Mouse (Mus musculus): Measurements from ENCODE around the gene Zfp503.

Zfp503 gene

DNA sequence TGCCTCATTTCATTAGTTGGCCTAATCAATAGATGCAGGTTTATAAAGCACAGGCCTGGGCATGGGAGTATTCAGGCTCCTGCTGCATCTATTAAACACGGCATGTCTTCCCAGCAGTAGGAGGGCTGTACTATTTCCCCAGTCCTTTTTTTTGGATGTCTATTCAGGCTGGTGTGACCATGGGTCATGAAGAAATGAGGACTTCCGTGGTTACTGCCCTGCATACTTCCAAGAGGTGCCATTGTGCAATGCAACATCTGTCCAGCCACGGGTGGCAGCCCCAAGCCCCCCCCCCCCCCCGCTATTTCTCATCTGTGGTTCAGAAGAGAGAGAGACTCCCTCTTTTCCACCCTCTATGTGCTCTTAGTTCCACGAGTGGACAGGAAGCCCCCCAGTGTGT is 23.1 kb downstream of the Zfp503 start:
- DNase-seq, result no peak

DNA sequence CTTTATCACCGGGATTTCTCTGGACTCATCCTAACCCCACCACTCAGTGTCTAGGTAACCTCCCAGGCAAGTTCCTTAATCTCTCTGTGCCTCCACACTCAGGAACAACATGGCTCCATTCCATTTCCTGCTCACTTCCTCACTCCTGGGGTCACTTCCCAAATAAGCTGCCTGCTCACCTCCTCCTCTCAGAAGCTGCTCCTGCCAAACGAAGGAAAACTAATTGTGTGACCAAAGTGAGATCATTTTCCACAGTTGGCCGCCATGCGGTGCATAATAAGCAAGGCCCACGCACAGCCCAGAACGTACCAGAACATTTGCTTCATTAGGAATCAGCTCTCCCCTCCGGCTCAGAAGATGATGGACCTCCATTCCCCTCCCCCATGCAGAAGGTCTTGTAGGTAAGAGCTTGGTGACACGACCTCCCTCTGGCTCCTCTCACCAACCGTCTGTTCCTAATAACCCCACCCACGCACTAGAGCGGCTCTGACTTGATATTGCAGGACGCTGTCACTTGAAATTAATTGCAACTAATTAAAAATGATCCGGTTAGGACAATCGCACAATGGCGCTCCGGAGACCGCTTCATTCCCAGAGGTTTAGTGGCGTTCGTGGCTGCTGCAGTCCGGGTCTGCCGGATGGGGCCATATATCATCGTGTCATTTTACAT is 26.9 kb downstream of the Zfp503 start:
- no peak for DNase-seq

DNA sequence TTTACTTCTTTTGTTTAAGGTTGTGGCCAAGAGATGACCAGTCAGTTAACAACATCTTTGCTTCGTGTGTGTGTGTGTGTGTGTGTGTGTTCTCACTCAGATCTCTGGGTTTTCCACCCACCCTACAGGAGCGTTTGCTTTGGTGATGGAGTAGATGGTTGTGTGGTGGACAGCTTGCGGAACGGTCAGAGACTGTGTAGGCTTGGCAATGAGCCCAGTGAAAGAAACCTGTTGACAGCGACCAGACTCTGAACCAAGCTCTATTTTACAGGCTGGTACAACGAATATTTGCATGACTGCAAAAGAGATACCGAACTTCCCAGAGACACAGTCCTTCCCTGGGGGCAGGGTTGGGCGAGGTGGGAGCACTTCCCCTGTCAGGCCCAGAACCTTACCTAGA is 30.2 kb downstream of the Zfp503 start:
- DNase-seq, result peak; percentile 70 to 84

DNA sequence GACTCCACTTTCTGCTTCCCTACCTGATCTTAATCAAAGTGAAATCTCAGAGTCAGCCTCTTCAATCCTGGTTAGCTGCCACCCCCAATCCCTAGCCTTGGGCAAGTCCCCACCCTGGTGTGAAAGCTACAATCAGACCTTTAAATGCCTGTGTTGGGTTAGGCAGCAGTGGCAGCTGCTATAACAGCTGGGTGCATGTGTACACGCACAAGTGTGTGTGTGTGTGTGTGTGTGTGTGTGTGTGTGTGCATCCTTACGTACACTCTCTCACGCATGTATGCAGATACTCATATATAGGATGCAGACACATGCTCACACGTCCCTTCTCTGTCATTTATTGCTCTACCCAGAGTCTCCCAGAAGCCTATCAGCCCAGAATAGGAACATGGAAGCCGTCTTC is 30.8 kb downstream of the Zfp503 start:
- DNase-seq, result no peak

DNA sequence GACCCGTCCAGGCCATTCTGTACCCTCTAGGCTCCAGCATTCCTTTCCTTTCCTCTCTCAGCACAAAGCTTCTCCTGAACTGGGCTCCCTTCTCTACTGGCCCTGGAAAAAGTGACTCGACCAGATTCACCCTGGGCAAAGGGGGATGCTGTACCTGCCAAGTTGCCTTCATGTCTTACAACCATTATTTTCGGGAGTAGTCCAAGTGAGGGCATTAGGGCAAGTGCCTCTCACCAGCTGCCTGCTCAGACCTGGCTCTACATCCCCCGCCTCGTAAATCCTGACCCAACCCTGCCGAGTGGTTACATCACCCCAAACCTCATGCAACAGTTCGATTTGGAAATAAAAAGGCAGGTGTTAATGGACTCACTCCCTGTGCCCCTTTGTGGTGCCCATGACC is 36.9 kb downstream of the Zfp503 start:
- DNase-seq, result no peak

DNA sequence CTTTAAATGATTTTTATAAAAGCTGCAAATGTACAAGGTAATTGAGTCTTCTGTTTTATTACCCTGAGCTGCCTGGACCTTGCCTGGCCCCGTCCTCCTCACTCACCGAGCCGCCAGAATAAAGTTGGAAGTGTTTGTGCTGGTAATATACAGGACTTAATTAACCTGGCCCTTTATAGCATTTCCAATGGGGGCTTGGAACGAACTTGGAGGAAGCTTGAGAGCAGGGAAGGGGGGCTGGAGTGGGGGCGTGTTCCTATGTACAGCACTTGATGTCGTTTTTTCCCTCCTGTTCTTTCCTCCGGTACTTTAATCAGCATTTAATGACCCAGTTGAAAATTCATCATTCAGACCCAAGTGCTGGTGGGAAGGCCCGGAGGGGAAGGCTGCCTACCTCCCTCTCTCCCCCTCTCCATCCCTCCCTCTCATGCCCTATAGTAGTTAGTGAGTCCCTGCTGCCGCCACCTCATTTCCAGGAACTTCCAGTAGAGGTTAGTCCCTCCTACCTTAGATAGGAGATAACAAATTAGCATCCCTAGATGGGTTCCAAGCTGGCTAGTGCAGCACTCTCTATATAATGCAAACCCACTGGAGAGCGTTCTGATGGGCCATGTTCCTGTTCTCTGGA is 37.4 kb downstream of the Zfp503 start:
- DNase-seq, result no peak

DNA sequence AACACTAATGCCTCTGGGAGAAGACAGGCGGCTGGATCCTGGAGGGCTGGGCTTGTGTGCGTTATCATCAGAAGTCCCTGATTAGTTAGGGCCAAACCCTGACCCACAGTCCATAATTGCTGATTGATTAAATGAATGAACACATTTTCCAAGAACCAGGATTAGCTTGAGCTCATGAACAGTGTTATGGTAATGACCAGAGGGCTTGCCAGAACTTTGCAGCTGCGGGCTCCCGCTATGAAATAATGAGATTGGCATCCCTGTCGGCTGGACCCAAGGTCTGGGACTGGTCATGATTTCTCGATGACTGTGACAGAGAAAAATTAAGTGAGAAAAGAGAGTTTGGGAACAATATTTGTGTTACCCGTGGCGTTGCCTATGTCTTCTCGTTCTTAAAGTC is 44.5 kb downstream of the Zfp503 start:
- DNase-seq, result no peak

DNA sequence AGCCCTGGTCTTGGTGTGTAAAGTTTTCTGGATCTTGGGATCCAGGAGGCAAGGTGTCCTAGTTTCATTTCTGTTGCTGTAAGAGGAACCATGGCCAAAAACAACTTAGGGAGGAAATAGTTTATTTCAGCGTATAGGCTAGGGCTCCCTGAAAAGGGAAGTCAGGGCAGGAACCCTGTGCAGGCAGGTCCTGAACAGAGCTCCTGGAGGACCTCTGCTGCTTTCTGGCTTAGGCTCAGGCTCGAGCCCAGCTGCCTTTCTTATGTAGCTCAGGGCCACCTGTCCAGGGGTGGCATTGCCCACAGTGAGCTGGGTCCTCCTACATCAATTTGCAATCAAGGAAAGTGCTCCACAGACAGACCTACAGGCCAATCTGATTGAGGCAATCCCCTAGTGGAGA is 47.8 kb downstream of the Zfp503 start:
- no peak for DNase-seq

DNA sequence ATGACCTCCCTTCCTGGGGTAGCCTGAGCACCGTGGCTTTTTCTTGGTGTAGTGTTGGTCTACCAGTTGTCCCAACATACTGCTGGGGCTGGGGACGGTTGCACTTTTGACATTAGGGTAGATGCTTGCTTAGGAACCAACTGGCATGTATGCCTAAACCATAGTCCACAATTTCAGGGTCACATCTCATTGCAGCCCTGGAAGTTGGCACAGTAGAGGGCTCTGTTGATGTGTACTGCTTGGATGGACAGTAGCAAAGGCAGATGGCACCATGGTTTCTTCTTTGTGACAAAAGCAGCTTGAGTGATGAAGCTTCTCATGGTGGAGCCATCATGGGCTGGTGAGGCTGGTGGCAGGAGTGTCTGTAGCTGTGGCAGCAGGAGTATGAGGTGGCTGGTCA is 52.3 kb downstream of the Zfp503 start:
- no peak for DNase-seq

DNA sequence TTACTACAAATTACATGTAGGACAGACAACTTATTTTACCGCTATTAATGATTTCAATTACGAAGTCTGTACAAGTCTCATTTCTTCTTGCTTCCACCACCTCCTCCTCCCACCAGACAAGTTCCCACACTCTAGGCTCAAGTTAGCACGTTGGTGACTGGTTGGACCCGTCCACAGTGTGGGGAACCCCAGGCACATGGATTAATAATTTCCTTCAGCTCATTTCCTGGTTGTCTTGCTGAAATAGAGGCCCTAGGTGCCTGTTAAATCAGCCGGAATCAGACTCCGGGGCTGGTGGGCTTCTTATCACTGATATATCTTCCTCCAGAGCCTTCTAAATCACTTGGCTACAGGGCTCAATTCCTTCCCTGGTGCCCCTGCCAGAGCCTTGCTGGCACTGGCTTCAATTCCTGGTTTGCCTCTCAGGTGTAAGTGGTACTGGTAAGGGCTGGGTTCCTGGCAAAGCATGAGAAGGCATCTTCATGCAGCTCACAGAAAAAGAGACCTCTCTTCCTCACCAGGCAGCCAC is 53.2 kb downstream of the Zfp503 start:
- DNase-seq, result no peak

Data from cerebellum, postnatal 25 days (tissue).